Mouse (Mus musculus) forebrain, embryonic 15.5 days (tissue): Measurements from ENCODE around the gene Prr23a3. TPM values are rescaled to one million over a fixed set of nuclear protein-coding genes. Genes with fewer than 3 reads are reported as not detected.

Source experiments
- ATAC-seq: fragments of 200-750 bp; cut with Nextera tagmentation; replicated peaks from 2 replicates; pipeline ENCODE4 v1.8.0; 2017; ENCODE audit warnings: mild to moderate bottlenecking, moderate TSS enrichment, moderate library complexity
- H3K27ac ChIP-seq: fragments of 300-500 bp; sonication (generic); replicated peaks from 2 replicates; pipeline ENCODE4 v1.5.1; 2015; ENCODE audit warnings: mild to moderate bottlenecking, inconsistent platforms
- H3K27me3 ChIP-seq: fragments of 300-500 bp; sonication (generic); 2 replicates; pipeline ENCODE4 v1.6.1; 2015; ENCODE audit warnings: inconsistent platforms
- H3K36me3 ChIP-seq: fragments of 300-500 bp; sonication (generic); 2 replicates; pipeline ENCODE4 v1.6.1; 2015; ENCODE audit warnings: mild to moderate bottlenecking, inconsistent platforms
- H3K4me1 ChIP-seq: fragments of 300-500 bp; sonication (generic); 2 replicates; pipeline ENCODE4 v1.6.1; 2015; ENCODE audit warnings: inconsistent platforms
- H3K4me2 ChIP-seq: fragments of 300-500 bp; sonication (generic); replicated peaks from 2 replicates; pipeline ENCODE4 v1.6.1; 2015; ENCODE audit warnings: mild to moderate bottlenecking, inconsistent platforms
- H3K4me3 ChIP-seq: fragments of 300-500 bp; sonication (generic); 2 replicates; pipeline ENCODE4 v1.5.1; 2015; ENCODE audit warnings: mild to moderate bottlenecking, inconsistent platforms
- H3K9ac ChIP-seq: fragments of 300-500 bp; sonication (generic); replicated peaks from 2 replicates; pipeline ENCODE4 v1.6.1; 2015; ENCODE audit warnings: mild to moderate bottlenecking, inconsistent platforms
- H3K9me3 ChIP-seq: fragments of 300-500 bp; sonication (generic); 2 replicates; pipeline ENCODE4 v1.6.1; 2016; ENCODE audit warnings: inconsistent platforms
- WGBS: fragments of 180-500 bp; shearing (Covaris S2); methylation state at CpG from one replicate; pipeline ENCODE4 v1.1.7; 2015; ENCODE audit warnings: mixed read lengths; 5-methylcytosine and 5-hydroxymethylcytosine counted together
- polyA plus RNA-seq: library from polyadenylated mRNA; unstranded; fragments of >200 nt; fragmentation: Nextera tagmentation; extraction: Ambion mirVana; gene quantifications from 2 replicates; pipeline ENCODE4 v1.2.1, GENCODE M21; 2015

The Prr23a3 gene
- not detected in 2 replicates for polyA plus RNA-seq

- H3K4me3 ChIP-seq: no peak within 1 kb of the TSS
- H3K4me2 ChIP-seq: no peak within 1 kb of the TSS; the same call in 1 of the 2 replicates
- no peak within 1 kb of the TSS for H3K9ac ChIP-seq
- 57% methylated on average over 22 of the region's 22 CpGs for WGBS
- ATAC-seq: no peak
- no peaks in the 10 kb centered on the region for H3K4me1 ChIP-seq
- H3K36me3 ChIP-seq: no peaks in the 10 kb centered on the region
- no peak within 1 kb of the TSS for H3K27ac ChIP-seq
- no peaks in the 10 kb centered on the region for H3K9me3 ChIP-seq
- no peaks in the 10 kb centered on the region for H3K27me3 ChIP-seq
Measured at GRCm38 (mm10) chr9:98864571-98864970, at the start of gene Prr23a3. Gene Prr23a3, plus strand, starts transcription at chr9:98864767.

GRCm38 (mm10) chr9:98816066-98816465 is 48.5 kb upstream of the Prr23a3 start:
- WGBS: 74% methylated on average over 3 of the region's 3 CpGs
- H3K27ac ChIP-seq: no peak overlapping the region
- ATAC-seq: no peak

GRCm38 (mm10) chr9:98817592-98817991 is 47.0 kb upstream of the Prr23a3 start:
- ATAC-seq: no peak

More at GRCm38 (mm10) chr9:98816066-98816465, 48.5 kb upstream of the Prr23a3 start:
- Histone ChIP-seq H3K9me3 (no peaks in the 10 kb centered on the region), H3K36me3 (no peaks in the 10 kb centered on the region), H3K9ac (no peak overlapping the region), H3K4me2 (no peak overlapping the region), H3K4me1 (no peaks in the 10 kb centered on the region), H3K27me3 (no peaks in the 10 kb centered on the region), H3K4me3 (no peak overlapping the region)

GRCm38 (mm10) chr9:98818971-98819370 is 45.6 kb upstream of the Prr23a3 start:
- Histone ChIP-seq H3K27me3 (no peaks in the 10 kb centered on the region), H3K9me3 (no peaks in the 10 kb centered on the region), H3K4me2 (no peak overlapping the region), H3K4me3 (no peak overlapping the region), H3K9ac (no peak overlapping the region), H3K27ac (no peak overlapping the region), H3K36me3 (no peaks in the 10 kb centered on the region), H3K4me1 (no peaks in the 10 kb centered on the region)
- ATAC-seq: no peak
- WGBS: 88% methylated on average over 5 of the region's 5 CpGs

More at GRCm38 (mm10) chr9:98817592-98817991, 47.0 kb upstream of the Prr23a3 start:
- no peaks in the 10 kb centered on the region for H3K4me1 ChIP-seq
- H3K9me3 ChIP-seq: no peaks in the 10 kb centered on the region
- H3K27me3 ChIP-seq: no peaks in the 10 kb centered on the region
- no peak overlapping the region for H3K4me3 ChIP-seq
- H3K27ac ChIP-seq: no peak overlapping the region
- no peaks in the 10 kb centered on the region for H3K36me3 ChIP-seq
- H3K9ac ChIP-seq: no peak overlapping the region
- WGBS: 88% methylated on average over 7 of the region's 7 CpGs
- H3K4me2 ChIP-seq: no peak overlapping the region

GRCm38 (mm10) chr9:98819481-98819880 is 45.1 kb upstream of the Prr23a3 start:
- 92% methylated on average over 2 of the region's 2 CpGs for WGBS
- Histone ChIP-seq H3K27me3 (no peaks in the 10 kb centered on the region), H3K4me1 (no peaks in the 10 kb centered on the region), H3K9me3 (no peaks in the 10 kb centered on the region), H3K4me2 (no peak overlapping the region), H3K9ac (no peak overlapping the region), H3K4me3 (no peak overlapping the region), H3K27ac (no peak overlapping the region), H3K36me3 (no peaks in the 10 kb centered on the region)
- no peak for ATAC-seq

- 88% methylated on average over 4 of the region's 4 CpGs for whole genome bisulfite sequencing
- H3K4me1 ChIP-seq: no peaks in the 10 kb centered on the region
- no peak overlapping the region for H3K9ac ChIP-seq
- H3K4me3 ChIP-seq: no peak overlapping the region
- no peak for ATAC-seq
- no peaks in the 10 kb centered on the region for H3K9me3 ChIP-seq
- no peak overlapping the region for H3K4me2 ChIP-seq
- no peaks in the 10 kb centered on the region for H3K27me3 ChIP-seq
- H3K36me3 ChIP-seq: no peaks in the 10 kb centered on the region
- H3K27ac ChIP-seq: no peak overlapping the region
Measured at GRCm38 (mm10) chr9:98820461-98820860, 44.1 kb upstream of the Prr23a3 start.

GRCm38 (mm10) chr9:98821067-98821466 is 43.5 kb upstream of the Prr23a3 start:
- Histone ChIP-seq H3K4me1 (no peaks in the 10 kb centered on the region), H3K9ac (no peak overlapping the region), H3K27me3 (no peaks in the 10 kb centered on the region), H3K27ac (no peak overlapping the region), H3K36me3 (no peaks in the 10 kb centered on the region), H3K4me3 (no peak overlapping the region), H3K9me3 (no peaks in the 10 kb centered on the region), H3K4me2 (no peak overlapping the region)
- ATAC-seq: no peak

- no peak overlapping the region for H3K9ac ChIP-seq
- no peak overlapping the region for H3K4me3 ChIP-seq
- 90% methylated on average over 7 of the region's 7 CpGs for WGBS
Measured at GRCm38 (mm10) chr9:98823805-98824204, 40.8 kb upstream of the Prr23a3 start.

GRCm38 (mm10) chr9:98829508-98829907 is 35.1 kb upstream of the Prr23a3 start:
- no peak for ATAC-seq
- Histone ChIP-seq H3K9me3 (no peaks in the 10 kb centered on the region), H3K4me2 (no peak overlapping the region), H3K9ac (no peak overlapping the region), H3K4me3 (no peak overlapping the region), H3K4me1 (no peaks in the 10 kb centered on the region), H3K27me3 (no peaks in the 10 kb centered on the region), H3K27ac (no peak overlapping the region), H3K36me3 (no peaks in the 10 kb centered on the region)
- 76% methylated on average over 5 of the region's 5 CpGs for WGBS

More at GRCm38 (mm10) chr9:98823805-98824204, 40.8 kb upstream of the Prr23a3 start:
- no peaks in the 10 kb centered on the region for H3K4me1 ChIP-seq
- ATAC-seq: no peak
- no peak overlapping the region for H3K4me2 ChIP-seq
- H3K27me3 ChIP-seq: no peaks in the 10 kb centered on the region
- no peak overlapping the region for H3K27ac ChIP-seq
- no peaks in the 10 kb centered on the region for H3K36me3 ChIP-seq
- H3K9me3 ChIP-seq: no peaks in the 10 kb centered on the region

GRCm38 (mm10) chr9:98837537-98838074 is 27.0 kb upstream of the Prr23a3 start:
- no peaks in the 10 kb centered on the region for H3K4me1 ChIP-seq
- no peak overlapping the region for H3K27ac ChIP-seq
- no peaks in the 10 kb centered on the region for H3K36me3 ChIP-seq
- H3K9me3 ChIP-seq: no peaks in the 10 kb centered on the region
- H3K9ac ChIP-seq: no peak overlapping the region
- WGBS: 90% methylated on average over 7 of the region's 7 CpGs
- no peak overlapping the region for H3K4me3 ChIP-seq
- ATAC-seq: no peak
- H3K4me2 ChIP-seq: no peak overlapping the region
- H3K27me3 ChIP-seq: no peaks in the 10 kb centered on the region

GRCm38 (mm10) chr9:98842117-98842516 is 22.4 kb upstream of the Prr23a3 start, which contains the start of gene Prr23a1:
Gene Prr23a1, plus strand, starts transcription at chr9:98842503.
- Histone ChIP-seq H3K4me2 (peak within 1 kb of the TSS; percentile 25), H3K36me3 (no peaks in the 10 kb centered on the region), H3K27ac (no peak within 1 kb of the TSS), H3K27me3 (no peaks in the 10 kb centered on the region), H3K9ac (no peak within 1 kb of the TSS), H3K9me3 (no peaks in the 10 kb centered on the region), H3K4me1 (no peaks in the 10 kb centered on the region), H3K4me3 (peak within 1 kb of the TSS; percentile 15)
- no peak for ATAC-seq
- 60% methylated on average over 22 of the region's 22 CpGs for WGBS

GRCm38 (mm10) chr9:98856210-98856609 is 8.4 kb upstream of the Prr23a3 start, which contains the start of gene Prr23a2:
Gene Prr23a2, plus strand, starts transcription at chr9:98856494.
- Histone ChIP-seq H3K9me3 (no peaks in the 10 kb centered on the region), H3K27ac (no peak within 1 kb of the TSS), H3K27me3 (no peaks in the 10 kb centered on the region), H3K4me3 (no peak within 1 kb of the TSS), H3K9ac (no peak within 1 kb of the TSS), H3K4me2 (no peak within 1 kb of the TSS), H3K4me1 (no peaks in the 10 kb centered on the region), H3K36me3 (no peaks in the 10 kb centered on the region)
- no peak for ATAC-seq
- WGBS: 83% methylated on average over 18 of the region's 18 CpGs

- Histone ChIP-seq H3K36me3 (no peaks in the 10 kb centered on the region), H3K4me1 (no peaks in the 10 kb centered on the region), H3K27ac (no peak overlapping the region), H3K4me2 (no peak overlapping the region), H3K27me3 (no peaks in the 10 kb centered on the region), H3K4me3 (no peak overlapping the region), H3K9me3 (no peaks in the 10 kb centered on the region), H3K9ac (no peak overlapping the region)
- 79% methylated on average over 3 of the region's 3 CpGs for WGBS
- no peak for ATAC-seq
Measured at GRCm38 (mm10) chr9:98863463-98863862, 1.1 kb upstream of the Prr23a3 start.
